Mouse (Mus musculus) hindbrain, embryonic 13.5 days (tissue): ENCODE results near the gene Mapkap1. TPM values are rescaled to one million over a fixed set of nuclear protein-coding genes. Genes with fewer than 3 reads are reported as not detected.

Experiments used
- ATAC-seq: fragments of 200-750 bp; cut with Nextera tagmentation; 2 replicates; pipeline ENCODE4 v1.8.0; 2017; ENCODE audit warnings: moderate TSS enrichment; ENCODE audit not compliant: low FRiP score
- H3K27ac ChIP-seq: fragments of 300-500 bp; sonication (generic); 2 replicates; pipeline ENCODE4 v1.5.1; 2015; ENCODE audit warnings: inconsistent platforms, mild to moderate bottlenecking, moderate library complexity
- H3K27me3 ChIP-seq: fragments of 300-500 bp; sonication (generic); 2 replicates; pipeline ENCODE4 v1.6.1; 2015; ENCODE audit warnings: mild to moderate bottlenecking, inconsistent platforms
- H3K36me3 ChIP-seq: fragments of 300-500 bp; sonication (generic); 2 replicates; pipeline ENCODE4 v1.6.1; 2015; ENCODE audit warnings: mild to moderate bottlenecking, inconsistent platforms
- H3K4me1 ChIP-seq: fragments of 300-500 bp; sonication (generic); replicated peaks from 2 replicates; pipeline ENCODE4 v1.6.1; 2015; ENCODE audit warnings: inconsistent platforms
- H3K4me2 ChIP-seq: fragments of 300-500 bp; sonication (generic); 2 replicates; pipeline ENCODE4 v1.6.1; 2015; ENCODE audit warnings: inconsistent platforms, mild to moderate bottlenecking, moderate library complexity
- H3K4me3 ChIP-seq: fragments of 300-500 bp; sonication (generic); 2 replicates; pipeline ENCODE4 v1.5.1; 2015; ENCODE audit warnings: mild to moderate bottlenecking, inconsistent platforms
- H3K9ac ChIP-seq: fragments of 300-500 bp; sonication (generic); 2 replicates; pipeline ENCODE4 v1.6.1; 2015; ENCODE audit warnings: mild to moderate bottlenecking, inconsistent platforms
- H3K9me3 ChIP-seq: fragments of 300-500 bp; sonication (generic); 2 replicates; pipeline ENCODE4 v1.6.1; 2016; ENCODE audit warnings: inconsistent platforms
- WGBS: fragments of 180-500 bp; shearing (Covaris S2); methylation state at CpG from one replicate; pipeline ENCODE4 v1.1.7; 2015; 5-methylcytosine and 5-hydroxymethylcytosine counted together
- polyA plus RNA-seq: library from polyadenylated mRNA; unstranded; fragments of >200 nt; fragmentation: Nextera tagmentation; extraction: Ambion mirVana; gene quantifications from 2 replicates; pipeline ENCODE4 v1.2.1, GENCODE M21; 2015

The Mapkap1 gene
- polyA plus RNA-seq, 1 experiment from 2014 or later: 96.6 TPM

- Histone ChIP-seq H3K4me2 (no peak overlapping the region), H3K36me3 (peaks cover 16% of the 10 kb centered on the region), H3K4me1 (peaks cover 13% of the 10 kb centered on the region), H3K4me3 (no peak overlapping the region), H3K9ac (no peak overlapping the region), H3K27ac (no peak overlapping the region), H3K9me3 (no peaks in the 10 kb centered on the region), H3K27me3 (no peaks in the 10 kb centered on the region)
- WGBS: 91% methylated on average over 4 of the region's 4 CpGs
- ATAC-seq: no peak
Measured at GRCm38 (mm10) chr2:34628903-34629540, 222.5 kb downstream of the Mapkap1 start.

DNA sequence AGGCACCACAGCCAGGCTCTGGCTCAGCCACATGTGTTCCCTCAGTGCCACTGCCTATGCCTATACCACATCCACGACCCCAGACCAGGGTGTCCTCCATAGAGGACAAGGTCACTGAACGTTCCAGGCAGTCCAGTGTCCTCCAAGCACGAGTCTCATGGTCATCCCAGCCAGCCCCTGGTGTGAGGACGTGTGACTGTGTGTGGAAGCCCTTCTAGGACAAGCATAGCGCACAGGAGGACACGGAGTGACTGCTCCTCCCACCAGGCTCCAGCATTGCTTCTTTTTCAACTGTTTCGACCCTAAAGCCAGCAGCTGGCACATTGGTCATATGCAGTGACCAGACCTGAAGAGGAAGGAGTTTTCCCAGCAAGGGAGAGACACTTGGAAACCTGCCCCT, 223.2 kb downstream of the Mapkap1 start:
- H3K36me3 ChIP-seq: peaks cover 11% of the 10 kb centered on the region

GRCm38 (mm10) chr2:34630445-34630844, 223.9 kb downstream of the Mapkap1 start:
- Histone ChIP-seq H3K36me3 (peaks cover 5% of the 10 kb centered on the region), H3K4me1 (peaks cover 14% of the 10 kb centered on the region), H3K4me3 (no peak overlapping the region), H3K4me2 (no peak overlapping the region), H3K9ac (no peak overlapping the region), H3K9me3 (no peaks in the 10 kb centered on the region), H3K27ac (no peak overlapping the region), H3K27me3 (no peaks in the 10 kb centered on the region)
- no peak for ATAC-seq
- WGBS: 66% methylated on average over 6 of the region's 6 CpGs

More for the DNA sequence above, 223.2 kb downstream of the Mapkap1 start:
- Histone ChIP-seq H3K27ac (no peak overlapping the region), H3K4me3 (no peak overlapping the region), H3K4me1 (peaks cover 13% of the 10 kb centered on the region), H3K4me2 (no peak overlapping the region), H3K9me3 (no peaks in the 10 kb centered on the region), H3K9ac (no peak overlapping the region), H3K27me3 (no peaks in the 10 kb centered on the region)
- no peak for ATAC-seq
- WGBS: 84% methylated on average over 7 of the region's 7 CpGs

GRCm38 (mm10) chr2:34632051-34632450, 225.5 kb downstream of the Mapkap1 start:
- no peak overlapping the region for H3K9ac ChIP-seq
- no peaks in the 10 kb centered on the region for H3K9me3 ChIP-seq
- no peak overlapping the region for H3K4me3 ChIP-seq
- H3K27me3 ChIP-seq: no peaks in the 10 kb centered on the region
- no peak for ATAC-seq
- H3K4me2 ChIP-seq: no peak overlapping the region
- H3K4me1 ChIP-seq: peaks cover 21% of the 10 kb centered on the region
- H3K36me3 ChIP-seq: no peaks in the 10 kb centered on the region
- 84% methylated on average over 12 of the region's 12 CpGs for WGBS
- no peak overlapping the region for H3K27ac ChIP-seq

DNA sequence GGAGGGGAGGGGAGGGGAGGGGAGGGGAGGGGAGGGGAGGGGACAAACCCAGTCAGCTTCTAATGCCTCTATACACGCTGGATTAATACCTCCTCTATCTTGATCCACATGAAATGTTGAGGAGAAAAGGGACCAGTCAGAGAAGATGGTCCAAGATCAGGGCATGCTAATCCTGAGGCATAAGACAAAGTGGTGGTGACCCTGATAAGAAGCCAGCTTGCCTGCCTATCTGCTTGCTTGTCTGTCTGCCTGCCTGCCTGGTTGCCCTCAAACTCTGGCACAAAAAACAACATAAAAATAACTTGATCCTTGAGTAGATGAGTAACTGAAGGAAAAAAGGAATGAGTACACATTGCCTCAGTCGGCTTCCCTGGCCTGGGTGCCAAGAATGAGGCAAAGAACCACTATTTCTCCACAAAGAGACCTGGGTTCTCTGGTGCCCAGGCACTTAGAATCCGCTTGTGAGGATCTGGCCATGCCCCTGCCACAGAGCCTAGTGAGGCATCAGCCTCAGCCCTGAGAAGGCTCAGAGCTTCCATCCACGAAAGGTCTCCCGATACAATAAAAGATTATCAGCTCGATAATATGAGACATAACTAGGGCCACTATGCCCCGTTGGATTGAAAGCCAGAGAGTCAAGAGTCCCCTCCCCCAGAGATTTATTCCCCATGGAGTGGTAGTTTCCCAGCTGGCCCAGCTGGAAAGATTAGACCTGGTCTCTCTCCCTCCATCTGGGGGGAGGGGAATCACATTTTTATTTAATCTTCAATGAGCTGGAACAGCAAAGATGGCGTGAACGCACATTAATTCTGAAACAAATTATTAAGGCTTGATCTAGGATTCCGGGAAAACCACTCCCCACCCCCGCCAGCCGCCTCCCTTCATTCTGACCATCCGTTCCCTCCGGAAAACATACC, 228.9 kb downstream of the Mapkap1 start:
- H3K4me2 ChIP-seq: no peak overlapping the region
- no peak overlapping the region for H3K4me3 ChIP-seq
- H3K9ac ChIP-seq: no peak overlapping the region
- no peak overlapping the region for H3K27ac ChIP-seq
- peaks cover 16% of the 10 kb centered on the region for H3K4me1 ChIP-seq
- H3K27me3 ChIP-seq: 0 out of 2 replicates have a peak, but pooled peaks cover 4% of the 10 kb centered on the region
- no peaks in the 10 kb centered on the region for H3K9me3 ChIP-seq
- no peaks in the 10 kb centered on the region for H3K36me3 ChIP-seq
- WGBS: 63% methylated on average over 14 of the region's 14 CpGs
- ATAC-seq: no peak

DNA sequence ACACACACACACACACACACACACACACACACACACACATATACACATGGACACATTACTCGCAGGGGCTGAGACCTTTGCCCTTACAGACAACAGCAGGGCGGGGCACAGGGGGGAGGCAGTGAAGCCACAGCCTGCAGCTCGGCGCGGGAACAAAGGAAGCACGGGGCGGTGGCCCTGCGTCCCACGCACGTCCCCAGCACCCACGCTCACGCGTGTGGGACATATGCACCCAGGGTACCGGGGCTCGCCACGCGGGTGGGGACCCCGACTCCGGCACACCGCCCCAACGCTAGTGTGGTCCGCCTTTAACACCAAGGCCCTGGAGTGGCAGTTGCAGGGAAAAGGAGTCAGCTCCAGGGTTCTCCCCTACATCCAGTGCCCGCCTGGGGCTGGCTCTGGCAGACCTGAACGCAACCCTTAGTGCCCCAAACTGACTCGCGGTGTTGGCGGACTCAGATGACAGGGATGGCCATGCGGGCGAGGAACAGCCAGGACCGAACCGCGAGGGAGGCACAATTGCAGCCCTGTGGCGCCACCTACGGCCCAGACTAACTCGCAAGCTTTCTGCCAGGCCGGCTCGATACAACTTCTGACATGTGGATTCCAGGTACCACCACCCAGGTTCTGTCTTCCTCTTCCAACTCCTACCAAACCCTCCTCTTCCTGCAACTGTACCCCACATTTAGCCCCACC, 232.5 kb downstream of the Mapkap1 start:
- 16% methylated on average over 37 of the region's 37 CpGs for WGBS

GRCm38 (mm10) chr2:34639725-34640124, 233.2 kb downstream of the Mapkap1 start:
- Histone ChIP-seq H3K9ac (no peak overlapping the region), H3K4me2 (no peak overlapping the region), H3K9me3 (no peaks in the 10 kb centered on the region), H3K27me3 (0 out of 2 replicates have a peak, but pooled peaks cover 7% of the 10 kb centered on the region), H3K36me3 (no peaks in the 10 kb centered on the region), H3K4me3 (no peak overlapping the region), H3K4me1 (peaks cover 22% of the 10 kb centered on the region), H3K27ac (no peak overlapping the region)
- ATAC-seq: 0 out of 2 replicates have a peak, but pooled peaks have one; percentile 23
- 57% methylated on average over 5 of the region's 5 CpGs for WGBS

More for the DNA sequence above, 232.5 kb downstream of the Mapkap1 start:
- Histone ChIP-seq H3K36me3 (no peaks in the 10 kb centered on the region), H3K9ac (peak overlapping the region; percentile 79), H3K4me1 (peaks cover 22% of the 10 kb centered on the region), H3K27ac (peak overlapping the region; percentile 73), H3K27me3 (0 out of 2 replicates have a peak, but pooled peaks cover 4% of the 10 kb centered on the region), H3K4me2 (peak overlapping the region; percentile 86), H3K9me3 (no peaks in the 10 kb centered on the region), H3K4me3 (peak overlapping the region; percentile 40)
- peak; percentile 80 for ATAC-seq

DNA sequence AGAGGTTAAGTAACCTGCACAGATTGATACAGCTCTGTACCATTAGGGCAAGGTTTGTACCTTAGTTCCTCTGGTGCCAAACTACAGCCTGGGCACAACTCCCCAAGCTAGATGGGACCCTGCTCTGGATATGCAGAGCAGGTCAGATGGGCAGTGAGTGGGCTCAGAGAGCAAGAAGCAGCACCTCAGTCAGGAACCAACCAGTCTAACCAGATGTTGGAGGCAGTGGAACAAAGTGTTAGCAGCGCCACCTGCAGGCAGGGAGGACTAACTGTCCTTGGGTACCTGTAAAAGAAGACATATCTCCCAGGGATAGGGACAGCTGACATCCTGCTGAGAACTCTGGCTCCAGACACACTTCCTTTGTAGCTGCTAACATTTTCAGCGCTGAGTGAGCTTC, 235.8 kb downstream of the Mapkap1 start:
- H3K4me2 ChIP-seq: no peak overlapping the region
- H3K36me3 ChIP-seq: no peaks in the 10 kb centered on the region
- H3K4me1 ChIP-seq: peaks cover 31% of the 10 kb centered on the region
- no peak overlapping the region for H3K9ac ChIP-seq
- H3K27ac ChIP-seq: no peak overlapping the region
- ATAC-seq: no peak
- 33% methylated on average over 2 of the region's 2 CpGs for WGBS
- no peak overlapping the region for H3K4me3 ChIP-seq
- H3K9me3 ChIP-seq: no peaks in the 10 kb centered on the region
- H3K27me3 ChIP-seq: peaks cover 11% of the 10 kb centered on the region; the same call in 1 of the 2 replicates

- H3K9me3 ChIP-seq: no peaks in the 10 kb centered on the region
- peaks cover 7% of the 10 kb centered on the region; the same call in 1 of the 2 replicates for H3K27me3 ChIP-seq
- no peak overlapping the region for H3K4me3 ChIP-seq
- WGBS: 33% methylated on average over 22 of the region's 22 CpGs
- no peak overlapping the region for H3K9ac ChIP-seq
- peaks cover 35% of the 10 kb centered on the region for H3K4me1 ChIP-seq
- ATAC-seq: no peak
- H3K4me2 ChIP-seq: no peak overlapping the region
- H3K36me3 ChIP-seq: no peaks in the 10 kb centered on the region
- H3K27ac ChIP-seq: no peak overlapping the region
Measured at GRCm38 (mm10) chr2:34644571-34645526, 238.3 kb downstream of the Mapkap1 start.

DNA sequence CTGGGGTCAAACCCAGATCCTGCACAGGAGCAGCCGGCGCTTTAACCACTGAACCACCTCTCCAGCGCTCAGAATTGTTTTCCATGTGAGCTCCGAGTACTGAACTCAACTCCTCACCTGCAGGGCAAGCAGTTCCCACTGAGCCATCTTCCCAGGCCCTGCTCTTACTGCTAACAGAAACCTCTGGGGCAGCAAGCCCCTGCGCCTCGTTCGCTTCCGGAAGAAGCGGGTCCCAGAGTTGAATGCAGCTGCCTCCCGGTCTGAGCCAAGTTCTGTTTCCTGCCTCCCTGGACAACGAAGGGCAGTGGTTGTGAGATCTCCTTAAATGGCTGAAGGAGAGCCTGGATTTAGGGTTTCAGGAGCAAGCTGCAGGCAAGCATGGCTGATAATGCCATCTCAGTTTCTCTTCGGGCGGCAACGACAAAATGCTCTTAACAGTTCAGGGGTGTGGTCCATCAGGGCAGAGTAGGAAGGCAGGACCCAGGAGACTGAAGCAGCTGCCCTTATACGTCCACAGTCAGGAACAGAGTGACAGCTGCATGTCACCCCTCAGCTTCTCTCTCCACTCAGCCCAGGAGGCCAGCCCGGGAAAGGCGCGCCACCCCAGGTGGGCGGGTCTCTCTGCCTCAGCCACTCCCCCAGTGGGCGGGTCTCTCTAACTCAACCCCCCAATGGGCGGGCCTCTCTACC, 239.4 kb downstream of the Mapkap1 start:
- Histone ChIP-seq H3K4me2 (peak overlapping the region; percentile 53), H3K4me1 (peaks cover 28% of the 10 kb centered on the region), H3K4me3 (peak overlapping the region; percentile 31), H3K9me3 (no peaks in the 10 kb centered on the region), H3K27me3 (peaks cover 7% of the 10 kb centered on the region; the same call in 1 of the 2 replicates), H3K36me3 (no peaks in the 10 kb centered on the region), H3K27ac (no peak overlapping the region), H3K9ac (peak overlapping the region; percentile 6; the same call in 1 of the 2 replicates)
- ATAC-seq: peak; percentile 76
- 10% methylated on average over 21 of the region's 21 CpGs for WGBS

- Histone ChIP-seq H3K4me1 (peaks cover 27% of the 10 kb centered on the region), H3K27me3 (peaks cover 7% of the 10 kb centered on the region; the same call in 1 of the 2 replicates), H3K9me3 (no peaks in the 10 kb centered on the region), H3K4me2 (peak overlapping the region; percentile 53), H3K4me3 (peak overlapping the region; percentile 31), H3K9ac (no peak overlapping the region), H3K36me3 (no peaks in the 10 kb centered on the region), H3K27ac (no peak overlapping the region)
- WGBS: 13% methylated on average over 5 of the region's 5 CpGs
- no peak for ATAC-seq
Measured at GRCm38 (mm10) chr2:34646541-34646865, 239.9 kb downstream of the Mapkap1 start.
